Mouse (Mus musculus): Measurements from ENCODE around the gene Pgc. TPM values are rescaled to one million over a fixed set of nuclear protein-coding genes. Genes with fewer than 3 reads are reported as not detected.

Pgc gene
- polyA plus RNA-seq (2014; fragmentation: Nextera tagmentation; extraction: Ambion mirVana), result not detected in 2 replicates

DNA sequence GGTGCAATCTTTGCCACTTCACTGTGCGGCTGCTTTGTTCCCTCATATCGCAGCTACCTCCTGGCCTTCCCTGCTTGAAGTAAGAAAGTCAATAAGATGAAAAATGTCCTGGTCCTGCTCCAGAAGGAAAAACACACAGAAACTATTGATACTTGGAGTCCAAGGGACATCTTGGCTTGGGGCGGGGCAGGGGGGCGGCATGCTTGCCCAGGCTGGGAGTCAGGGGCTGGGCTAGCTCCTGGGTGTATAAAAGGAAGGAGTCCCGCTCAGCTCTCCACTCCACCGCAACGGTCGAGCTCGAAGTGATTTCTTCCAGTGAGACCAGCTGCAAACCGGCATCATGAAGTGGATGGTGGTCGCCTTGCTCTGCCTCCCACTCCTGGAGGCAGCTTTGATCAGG, at the start of gene Pgc:
Gene Pgc, plus strand, starts transcription at position 277 of the 400 bp plus-strand sequence.
- Histone ChIP-seq H3K27me3 (ENCODE audit: control insufficient read depth, insufficient read depth, low read length) (no peaks in the 10 kb centered on the region), H3K4me2 (replicated peaks; ENCODE audit: low read depth, low read length) (no peak within 1 kb of the TSS), H3K36me3 (ENCODE audit: control insufficient read depth, insufficient read depth, low read length) (no peaks in the 10 kb centered on the region), H3K4me1 (replicated peaks; ENCODE audit: control insufficient read depth, insufficient read depth, low read length) (no peaks in the 10 kb centered on the region), H3K27ac (ENCODE audit: low read depth, low read length) (no peak within 1 kb of the TSS), H3K4me3 (ENCODE audit: low read depth, low read length) (no peak within 1 kb of the TSS), H3K9me3 (ENCODE audit: control insufficient read depth, low read length) (no peaks in the 10 kb centered on the region), H3K9ac (ENCODE audit: low read depth, low read length) (no peak within 1 kb of the TSS)
- DNase-seq (ENCODE audit: low spot score) (no peak), ATAC-seq (ENCODE audit: low FRiP score) (no peak)
- WGBS, result 79% methylated on average over 11 of the region's 11 CpGs

DNA sequence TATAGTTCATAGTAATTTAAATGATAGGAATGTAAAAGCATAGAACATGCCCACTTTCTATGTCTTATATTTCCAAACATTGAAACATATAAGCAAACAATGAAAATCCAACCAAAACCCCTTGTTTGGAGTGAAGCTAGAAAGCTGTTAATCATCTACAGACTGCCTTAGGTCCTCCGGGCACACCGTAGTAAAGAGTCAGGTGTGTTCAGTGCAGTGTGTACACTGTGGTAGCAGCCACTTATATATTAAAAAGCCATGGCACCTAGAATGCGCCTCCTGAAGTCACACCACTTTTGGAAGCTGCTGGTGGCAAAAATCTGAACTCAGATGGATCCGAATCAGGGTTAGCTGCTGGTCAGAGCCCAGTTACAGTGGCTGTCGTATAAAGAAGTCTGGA, 48.4 kb upstream of the Pgc start:
- WGBS, result 91% methylated on average over 5 of the region's 5 CpGs
- H3K4me3 ChIP-seq (ENCODE audit: low read depth, low read length), result no peak overlapping the region
- no peak overlapping the region for H3K27ac ChIP-seq (ENCODE audit: low read depth, low read length)
- H3K9ac ChIP-seq (ENCODE audit: low read depth, low read length), result no peak overlapping the region
- H3K27me3 ChIP-seq (ENCODE audit: control insufficient read depth, insufficient read depth, low read length), result no peaks in the 10 kb centered on the region; the same call in 1 of the 2 replicates
- no peak for ATAC-seq (ENCODE audit: low FRiP score)
- no peak for DNase-seq (ENCODE audit: low spot score)
- peaks cover 8% of the 10 kb centered on the region; the same call in 1 of the 2 replicates for H3K36me3 ChIP-seq (ENCODE audit: control insufficient read depth, insufficient read depth, low read length)
- H3K4me2 ChIP-seq (replicated peaks; ENCODE audit: low read depth, low read length), result no peak overlapping the region
- H3K4me1 ChIP-seq (replicated peaks; ENCODE audit: control insufficient read depth, insufficient read depth, low read length), result peaks cover 3% of the 10 kb centered on the region
- no peaks in the 10 kb centered on the region for H3K9me3 ChIP-seq (ENCODE audit: control insufficient read depth, low read length)

DNA sequence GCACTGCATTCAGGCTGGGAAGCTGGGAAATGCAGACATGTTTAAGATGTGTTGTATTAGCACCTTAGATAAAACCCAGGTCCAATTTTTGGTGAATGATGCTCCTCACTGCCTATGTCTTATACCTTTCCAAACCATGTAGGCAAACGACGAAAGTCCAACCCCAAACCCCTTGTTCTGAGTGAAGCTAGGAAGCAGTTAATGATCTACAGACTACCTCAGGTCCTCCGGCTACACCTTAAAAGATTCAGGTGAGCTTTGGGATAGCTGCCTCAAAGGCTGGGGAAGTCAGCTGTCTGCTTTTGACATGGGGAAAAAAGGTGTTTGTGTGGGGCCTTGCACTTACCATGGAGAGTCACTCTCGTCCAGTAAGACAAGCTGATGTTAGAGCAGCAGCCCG, 47.9 kb upstream of the Pgc start:
- WGBS, result 91% methylated on average over 5 of the region's 5 CpGs
- H3K4me3 ChIP-seq (ENCODE audit: low read depth, low read length), result no peak overlapping the region
- H3K4me1 ChIP-seq (replicated peaks; ENCODE audit: control insufficient read depth, insufficient read depth, low read length), result no peaks in the 10 kb centered on the region
- H3K27ac ChIP-seq (ENCODE audit: low read depth, low read length), result no peak overlapping the region
- H3K36me3 ChIP-seq (ENCODE audit: control insufficient read depth, insufficient read depth, low read length), result peaks cover 8% of the 10 kb centered on the region; the same call in 1 of the 2 replicates
- DNase-seq (ENCODE audit: low spot score) (no peak), ATAC-seq (ENCODE audit: low FRiP score) (no peak)
- H3K27me3 ChIP-seq (ENCODE audit: control insufficient read depth, insufficient read depth, low read length), result no peaks in the 10 kb centered on the region
- no peak overlapping the region for H3K4me2 ChIP-seq (replicated peaks; ENCODE audit: low read depth, low read length)
- no peak overlapping the region for H3K9ac ChIP-seq (ENCODE audit: low read depth, low read length)
- H3K9me3 ChIP-seq (ENCODE audit: control insufficient read depth, low read length), result no peaks in the 10 kb centered on the region

DNA sequence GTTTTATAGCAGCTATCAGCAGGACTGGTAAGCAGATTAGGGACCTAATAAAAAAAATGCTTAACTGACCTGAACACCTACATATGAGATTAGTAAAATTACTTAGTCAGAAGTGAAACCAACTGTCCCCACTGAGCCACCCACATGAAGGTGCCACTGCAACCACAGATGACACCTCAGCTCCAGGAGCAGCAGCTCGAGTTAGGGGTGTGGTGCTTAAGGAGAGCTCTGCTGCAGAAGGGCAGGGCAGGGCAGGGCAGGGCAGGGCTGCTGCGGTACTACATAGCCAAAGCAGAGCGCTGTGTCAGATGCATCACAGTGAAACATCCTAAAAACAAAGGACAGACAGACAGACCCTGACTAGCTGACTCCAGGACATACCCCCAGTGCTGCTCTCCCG, 43.8 kb upstream of the Pgc start:
- Histone ChIP-seq H3K4me1 (replicated peaks; ENCODE audit: control insufficient read depth, insufficient read depth, low read length) (peaks cover 6% of the 10 kb centered on the region), H3K9me3 (ENCODE audit: control insufficient read depth, low read length) (no peaks in the 10 kb centered on the region), H3K36me3 (ENCODE audit: control insufficient read depth, insufficient read depth, low read length) (peaks cover 11% of the 10 kb centered on the region; the same call in 1 of the 2 replicates), H3K4me2 (replicated peaks; ENCODE audit: low read depth, low read length) (no peak overlapping the region), H3K4me3 (ENCODE audit: low read depth, low read length) (no peak overlapping the region), H3K27me3 (ENCODE audit: control insufficient read depth, insufficient read depth, low read length) (no peaks in the 10 kb centered on the region), H3K9ac (ENCODE audit: low read depth, low read length) (no peak overlapping the region), H3K27ac (ENCODE audit: low read depth, low read length) (no peak overlapping the region)
- WGBS, result 90% methylated on average over 4 of the region's 4 CpGs
- ATAC-seq (ENCODE audit: low FRiP score), result no peak
- DNase-seq (ENCODE audit: low spot score), result no peak

DNA sequence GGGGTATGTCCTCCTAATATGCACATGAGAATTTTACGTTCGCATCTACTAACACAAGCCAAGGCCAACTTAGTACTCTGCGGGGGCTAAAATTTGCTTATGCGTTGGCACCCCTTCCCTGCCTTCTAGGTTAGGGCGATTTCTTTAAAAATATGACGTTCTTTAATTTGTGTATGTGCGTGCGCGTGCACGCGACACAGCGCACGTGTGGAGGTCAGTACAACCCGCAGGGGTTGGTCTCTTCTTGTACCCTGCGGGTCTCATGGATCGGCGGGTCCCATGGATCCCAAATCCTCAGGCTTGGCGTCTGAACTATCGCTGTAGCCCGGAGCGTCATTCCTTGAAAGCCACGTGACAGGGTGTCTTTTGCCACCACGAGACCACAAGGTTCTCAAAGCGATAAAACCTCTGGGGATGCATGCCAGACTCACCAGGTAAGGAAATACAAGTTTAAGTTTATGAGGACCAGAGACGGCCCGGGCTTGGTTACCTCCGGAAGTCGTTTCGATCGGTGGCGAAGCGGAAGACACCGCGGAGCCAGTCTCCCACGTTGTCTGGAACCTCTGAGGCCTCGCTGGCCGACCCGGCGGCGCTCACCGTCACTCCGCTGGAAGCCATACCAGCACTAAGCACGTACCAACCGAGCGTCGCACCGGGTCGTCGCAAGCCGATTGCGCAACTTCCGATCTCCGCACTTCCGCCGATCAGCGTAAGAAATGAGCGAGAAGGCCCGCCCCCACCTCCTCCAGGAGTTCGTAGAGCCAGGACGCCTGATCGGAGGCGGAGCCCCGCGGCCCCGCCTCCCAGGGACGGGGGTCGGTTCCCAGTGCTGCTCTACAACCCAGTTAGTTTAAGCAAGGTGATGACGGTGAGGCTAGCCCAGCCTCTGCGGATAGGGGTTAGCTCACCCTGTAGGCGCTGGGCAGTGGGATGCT, 39.0 kb upstream of the Pgc start:
- peaks cover 9% of the 10 kb centered on the region for H3K4me1 ChIP-seq (replicated peaks; ENCODE audit: control insufficient read depth, insufficient read depth, low read length)
- 0 out of 2 replicates have a peak, but pooled peaks cover 3% of the 10 kb centered on the region for H3K36me3 ChIP-seq (ENCODE audit: control insufficient read depth, insufficient read depth, low read length)
- peak overlapping the region; percentile 81 for H3K27ac ChIP-seq (ENCODE audit: low read depth, low read length)
- H3K4me2 ChIP-seq (replicated peaks; ENCODE audit: low read depth, low read length), result peak overlapping the region; percentile 93
- WGBS, result under 1% methylated on average over 70 of the region's 70 CpGs
- DNase-seq (ENCODE audit: low spot score) (peak; percentile 98), ATAC-seq (ENCODE audit: low FRiP score) (peak; percentile 92)
- H3K27me3 ChIP-seq (ENCODE audit: control insufficient read depth, insufficient read depth, low read length), result no peaks in the 10 kb centered on the region
- H3K9me3 ChIP-seq (ENCODE audit: control insufficient read depth, low read length), result no peaks in the 10 kb centered on the region
- peak overlapping the region; percentile 83 for H3K4me3 ChIP-seq (ENCODE audit: low read depth, low read length)
- H3K9ac ChIP-seq (ENCODE audit: low read depth, low read length), result peak overlapping the region; percentile 86

DNA sequence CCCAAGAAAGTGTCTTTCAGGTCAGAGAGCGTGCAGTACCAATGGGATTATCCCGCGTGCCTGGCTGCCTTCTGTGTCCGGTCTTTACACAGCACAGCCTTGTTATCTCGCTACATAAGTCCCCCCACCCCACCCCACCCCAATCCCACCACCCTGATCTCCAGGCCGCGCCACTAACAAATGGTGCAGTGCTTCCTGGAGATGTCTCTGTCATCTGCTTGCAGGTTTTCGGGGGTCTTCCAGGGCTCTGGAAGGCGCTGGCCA, 38.4 kb upstream of the Pgc start, which contains the start of gene Tomm6:
Gene Tomm6, minus strand, starts transcription at position 43 of the 264 bp plus-strand sequence.
- Histone ChIP-seq H3K9ac (ENCODE audit: low read depth, low read length) (peak within 1 kb of the TSS; percentile 86), H3K27me3 (ENCODE audit: control insufficient read depth, insufficient read depth, low read length) (no peaks in the 10 kb centered on the region), H3K9me3 (ENCODE audit: control insufficient read depth, low read length) (no peaks in the 10 kb centered on the region), H3K4me1 (replicated peaks; ENCODE audit: control insufficient read depth, insufficient read depth, low read length) (peaks cover 9% of the 10 kb centered on the region), H3K4me2 (replicated peaks; ENCODE audit: low read depth, low read length) (peak within 1 kb of the TSS; percentile 93), H3K27ac (ENCODE audit: low read depth, low read length) (peak within 1 kb of the TSS; percentile 81), H3K4me3 (ENCODE audit: low read depth, low read length) (peak within 1 kb of the TSS; percentile 83), H3K36me3 (ENCODE audit: control insufficient read depth, insufficient read depth, low read length) (0 out of 2 replicates have a peak, but pooled peaks cover 3% of the 10 kb centered on the region)
- DNase-seq (ENCODE audit: low spot score), result no peak
- 0% methylated on average over 9 of the region's 9 CpGs for WGBS
- ATAC-seq (ENCODE audit: low FRiP score), result no peak

DNA sequence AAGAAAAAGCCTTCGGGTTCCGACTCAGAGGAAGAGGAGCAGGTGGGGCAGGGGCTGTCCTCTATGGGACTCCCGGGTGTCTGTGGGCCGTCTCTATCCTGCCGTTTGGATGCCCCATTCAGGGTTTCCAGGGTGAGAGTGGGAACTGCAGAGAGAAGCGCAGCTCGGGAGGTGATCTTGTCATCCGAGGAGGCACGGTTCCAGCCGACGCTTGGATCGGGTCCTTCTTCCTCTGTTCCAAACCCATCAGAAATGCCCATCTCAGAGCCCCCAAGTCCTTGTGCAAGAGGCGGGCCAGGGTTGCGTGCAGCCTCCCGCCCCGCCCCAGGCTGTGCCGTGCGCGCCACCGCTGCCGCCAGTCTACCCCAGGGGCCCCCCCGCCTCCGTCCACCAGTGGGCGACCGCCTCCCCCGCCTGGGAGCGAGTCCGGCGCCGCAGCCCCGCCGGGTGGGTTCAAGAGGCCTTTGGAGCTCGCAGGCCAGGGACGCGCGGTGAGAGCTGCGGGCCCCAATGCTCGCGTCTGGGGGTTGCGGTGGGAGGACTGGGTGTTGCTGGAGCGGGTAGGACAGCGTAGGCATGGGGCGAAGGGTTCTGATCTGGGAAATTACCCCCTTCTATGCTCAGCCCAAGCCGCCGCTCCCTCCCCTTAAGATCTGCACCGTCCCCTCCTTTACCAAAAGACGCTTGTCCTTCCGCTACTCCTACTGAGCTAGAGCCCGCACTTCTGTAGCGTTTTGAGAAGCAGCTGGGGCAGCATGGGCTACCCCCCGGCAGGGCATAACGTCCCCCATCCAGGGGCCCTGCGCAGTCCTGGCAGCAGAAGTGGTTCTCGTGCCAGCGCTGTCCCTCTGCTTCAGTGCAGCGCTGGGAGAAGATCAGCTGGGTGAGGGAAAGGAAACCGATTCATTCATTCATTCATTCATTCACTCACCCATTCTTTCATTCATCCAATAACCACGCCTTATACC, 37.8 kb upstream of the Pgc start, which contains the start of gene Frs3:
Gene Frs3, plus strand, starts transcription at position 423 of the 968 bp plus-strand sequence.
- ATAC-seq (ENCODE audit: low FRiP score) (peak; percentile 66), DNase-seq (ENCODE audit: low spot score) (peak; percentile 78)
- H3K9me3 ChIP-seq (ENCODE audit: control insufficient read depth, low read length), result no peaks in the 10 kb centered on the region
- 2% methylated on average over 56 of the region's 58 CpGs for WGBS
- 0 out of 2 replicates have a peak, but pooled peaks cover 3% of the 10 kb centered on the region for H3K36me3 ChIP-seq (ENCODE audit: control insufficient read depth, insufficient read depth, low read length)
- peak within 1 kb of the TSS; percentile 86 for H3K9ac ChIP-seq (ENCODE audit: low read depth, low read length)
- peak within 1 kb of the TSS; percentile 81 for H3K27ac ChIP-seq (ENCODE audit: low read depth, low read length)
- H3K4me1 ChIP-seq (replicated peaks; ENCODE audit: control insufficient read depth, insufficient read depth, low read length), result peaks cover 9% of the 10 kb centered on the region
- peak within 1 kb of the TSS; percentile 93 for H3K4me2 ChIP-seq (replicated peaks; ENCODE audit: low read depth, low read length)
- H3K4me3 ChIP-seq (ENCODE audit: low read depth, low read length), result peak within 1 kb of the TSS; percentile 83
- H3K27me3 ChIP-seq (ENCODE audit: control insufficient read depth, insufficient read depth, low read length), result no peaks in the 10 kb centered on the region

DNA sequence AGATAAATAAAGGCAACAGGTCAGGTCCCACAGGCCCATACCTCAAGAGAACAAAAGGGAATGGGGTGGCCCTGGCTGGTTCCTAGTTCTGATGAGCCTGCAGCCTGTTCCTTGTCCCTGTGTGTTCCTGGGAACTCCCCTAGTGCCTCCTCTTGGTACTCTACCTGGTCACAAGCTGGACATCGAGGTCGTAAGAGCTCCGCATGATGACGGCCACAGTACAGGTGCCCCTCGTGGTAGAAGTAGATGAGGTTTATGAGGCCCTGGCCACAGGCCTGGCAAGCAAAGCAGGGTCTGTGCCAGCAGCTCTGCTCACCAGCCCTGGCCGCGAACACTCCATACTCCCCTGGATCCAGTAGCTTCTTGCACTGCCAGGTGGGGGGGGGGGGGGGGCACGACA, 36.7 kb upstream of the Pgc start:
- no peak overlapping the region for H3K4me3 ChIP-seq (ENCODE audit: low read depth, low read length)
- WGBS, result 78% methylated on average over 7 of the region's 8 CpGs
- H3K4me1 ChIP-seq (replicated peaks; ENCODE audit: control insufficient read depth, insufficient read depth, low read length), result peaks cover 9% of the 10 kb centered on the region
- H3K9ac ChIP-seq (ENCODE audit: low read depth, low read length), result no peak overlapping the region
- no peaks in the 10 kb centered on the region for H3K36me3 ChIP-seq (ENCODE audit: control insufficient read depth, insufficient read depth, low read length)
- H3K27ac ChIP-seq (ENCODE audit: low read depth, low read length), result no peak overlapping the region
- no peak for DNase-seq (ENCODE audit: low spot score)
- H3K9me3 ChIP-seq (ENCODE audit: control insufficient read depth, low read length), result no peaks in the 10 kb centered on the region
- H3K4me2 ChIP-seq (replicated peaks; ENCODE audit: low read depth, low read length), result no peak overlapping the region; the same call in 1 of the 2 replicates
- no peak for ATAC-seq (ENCODE audit: low FRiP score)
- no peaks in the 10 kb centered on the region for H3K27me3 ChIP-seq (ENCODE audit: control insufficient read depth, insufficient read depth, low read length)
